Mouse (Mus musculus) spleen, adult 2 months (tissue): Measurements from ENCODE around the gene Hdgf. TPM values are rescaled to one million over a fixed set of nuclear protein-coding genes. Genes with fewer than 3 reads are reported as not detected.
A peak's percentile ranks its signal among the peaks of the same experiment; 100 is the strongest.

Experiments
- DNase-seq, 2 experiments: peaks; one replicate each; pipeline versions ENCODE4 v3.0.0 to v3.0.0-alpha.2; 2012 to 2021; ENCODE audit warnings: low spot score in 2 of 2, low read depth in 1 of 2
- H3K27ac ChIP-seq: fragments of 200-500 bp; 2 replicates; pipeline ENCODE4 v1.5.1; 2012; ENCODE audit warnings: low read length, inconsistent platforms; ENCODE audit not compliant: insufficient read depth
- H3K27me3 ChIP-seq: fragments of 200-500 bp; 2 replicates; pipeline ENCODE4 v1.6.1; 2012; ENCODE audit warnings: mild to moderate bottlenecking, moderate library complexity, low read length, inconsistent platforms; ENCODE audit not compliant: control insufficient read depth, insufficient read depth
- H3K36me3 ChIP-seq: fragments of 200-500 bp; 2 replicates; pipeline ENCODE4 v1.6.1; 2012; ENCODE audit warnings: mild to moderate bottlenecking, low read length, inconsistent platforms; ENCODE audit not compliant: control insufficient read depth, insufficient read depth
- H3K4me1 ChIP-seq: fragments of 200-500 bp; 2 replicates; pipeline ENCODE4 v1.6.1; 2011; ENCODE audit warnings: inconsistent platforms; ENCODE audit not compliant: control insufficient read depth, insufficient read depth, insufficient read length
- H3K4me3 ChIP-seq: fragments of 200-500 bp; 2 replicates; pipeline ENCODE4 v1.5.1; 2011; ENCODE audit warnings: mild to moderate bottlenecking, inconsistent platforms; ENCODE audit not compliant: insufficient read depth, insufficient read length; ENCODE audit errors: extremely low read depth
- CTCF ChIP-seq: fragments of 200-500 bp; IDR thresholded peaks from 2 replicates; pipeline ENCODE4 v1.5.1; 2011; ENCODE audit warnings: mild to moderate bottlenecking, inconsistent platforms; ENCODE audit not compliant: insufficient read depth, insufficient read length, insufficient replicate concordance; ENCODE audit errors: extremely low read depth
- POLR2A ChIP-seq: fragments of 200-500 bp; IDR thresholded peaks from 2 replicates; pipeline ENCODE4 v1.6.1; 2011; ENCODE audit warnings: low read depth, low read length, inconsistent platforms
- WGBS: fragments of 180-500 bp; shearing (Covaris S2); methylation state at CpG from one replicate; pipeline ENCODE4 v1.1.7; 2018; 5-methylcytosine and 5-hydroxymethylcytosine counted together
- polyA plus RNA-seq: library from polyadenylated mRNA; depleted of rRNA; stranded (reverse); fragments of >200 nt; gene quantifications from 2 replicates; pipeline ENCODE4 v1.2.3, GENCODE M21; 2012

Gene Hdgf
- polyA plus RNA-seq, 1 experiment = 43.6 TPM

- Histone ChIP-seq H3K27ac (peak within 1 kb of the TSS; percentile 51), H3K4me1 (no peaks in the 10 kb centered on the region), H3K36me3 (peaks cover 25% of the 10 kb centered on the region), H3K4me3 (peak within 1 kb of the TSS; percentile 72), H3K27me3 (no peaks in the 10 kb centered on the region)
- peak; percentile 53 to 65 for DNase-seq
- peak; percentile 9; the same call in 1 of the 2 replicates for TF ChIP-seq POLR2A
- TF ChIP-seq CTCF = no peak
- WGBS = under 1% methylated on average over 30 of the region's 30 CpGs
These were observed 13.4 kb downstream of the Hdgf start, which contains the start of gene Mrpl24 for GRCm38 (mm10) chr3:87919336-87920108. TSS of gene Mrpl24 (plus strand) at chr3:87919506.

- TF ChIP-seq POLR2A = no peak
- no peak for TF ChIP-seq CTCF
- Histone ChIP-seq H3K36me3 (peaks cover 23% of the 10 kb centered on the region), H3K4me3 (peak overlapping the region; percentile 18; the same call in 1 of the 2 replicates), H3K27me3 (no peaks in the 10 kb centered on the region), H3K4me1 (no peaks in the 10 kb centered on the region), H3K27ac (no peak overlapping the region)
- WGBS = 63% methylated on average over 9 of the region's 9 CpGs
- DNase-seq = no peak
These were observed 14.3 kb downstream of the Hdgf start for GRCm38 (mm10) chr3:87920270-87920943.

- TF ChIP-seq CTCF = no peak
- TF ChIP-seq POLR2A = no peak
- WGBS = 96% methylated on average over 7 of the region's 7 CpGs
These were observed 18.9 kb downstream of the Hdgf start for GRCm38 (mm10) chr3:87924996-87925395.

GRCm38 (mm10) chr3:87927452-87927851, 21.3 kb downstream of the Hdgf start:
- Histone ChIP-seq H3K27ac (no peak overlapping the region), H3K36me3 (peaks cover 26% of the 10 kb centered on the region), H3K4me3 (no peak overlapping the region), H3K4me1 (peaks cover 6% of the 10 kb centered on the region; the same call in 1 of the 2 replicates), H3K27me3 (no peaks in the 10 kb centered on the region)
- TF ChIP-seq CTCF = no peak
- no peak for TF ChIP-seq POLR2A
- DNase-seq = no peak
- 95% methylated on average over 5 of the region's 5 CpGs for WGBS

More at GRCm38 (mm10) chr3:87924996-87925395, 18.9 kb downstream of the Hdgf start:
- Histone ChIP-seq H3K4me3 (no peak overlapping the region), H3K36me3 (peaks cover 27% of the 10 kb centered on the region), H3K27ac (no peak overlapping the region), H3K4me1 (no peaks in the 10 kb centered on the region; the same call in 1 of the 2 replicates), H3K27me3 (no peaks in the 10 kb centered on the region)
- DNase-seq = no peak

GRCm38 (mm10) chr3:87929341-87930077, 23.4 kb downstream of the Hdgf start:
- WGBS = 3% methylated on average over 26 of the region's 26 CpGs

GRCm38 (mm10) chr3:87930078-87930795, 24.1 kb downstream of the Hdgf start, which contains the start of the genes Isg20l2 and Rrnad1:
TSS of gene Isg20l2 (plus strand) at chr3:87930314.
TSS of gene Rrnad1 (minus strand) at chr3:87930717.
- H3K4me3 ChIP-seq = peak within 1 kb of the TSS; percentile 93
- WGBS = under 1% methylated on average over 73 of the region's 78 CpGs
- H3K4me1 ChIP-seq = peaks cover 6% of the 10 kb centered on the region; the same call in 1 of the 2 replicates
- H3K27ac ChIP-seq = peak within 1 kb of the TSS; percentile 71
- DNase-seq = peak; percentile 92 to 97
- no peaks in the 10 kb centered on the region for H3K27me3 ChIP-seq
- peaks cover 21% of the 10 kb centered on the region for H3K36me3 ChIP-seq
- peak; percentile 71; the same call in 1 of the 2 replicates for TF ChIP-seq CTCF
- TF ChIP-seq POLR2A = peak; percentile 26; the same call in 1 of the 2 replicates

More at GRCm38 (mm10) chr3:87929341-87930077, 23.4 kb downstream of the Hdgf start:
- no peak for DNase-seq
- peaks cover 22% of the 10 kb centered on the region for H3K36me3 ChIP-seq
- no peaks in the 10 kb centered on the region for H3K27me3 ChIP-seq
- peak overlapping the region; percentile 93 for H3K4me3 ChIP-seq
- peak overlapping the region; percentile 71 for H3K27ac ChIP-seq
- peaks cover 6% of the 10 kb centered on the region; the same call in 1 of the 2 replicates for H3K4me1 ChIP-seq
- TF ChIP-seq POLR2A = no peak
- TF ChIP-seq CTCF = no peak
